17 mouse cellular contexts compared by ENCODE assay signal in genomic region chr9:91073366-91074174, GRCm38 (mm10).
DNase-seq lines count a peak whose midpoint lies in the region.
"Had no signal": no experiment of that assay in that cellular context is flagged by ENCODE, and none has a peak within 500 bp of the region (broad histone marks: within the 10 kb centered on the region; RNA-seq: fewer than 3 reads in every experiment).

No protein-coding gene starts in this region.

- intact Hi-C loops in left cerebral cortex, postnatal 36 days (cut with DNase I): loop anchor here (10.0 kb wide), 1 partner anchor 869 kb away; no protein-coding TSS in a partner anchor
- intact Hi-C loops in gastrocnemius, postnatal 36 days (cut with DNase I): no loop called here

- peak; percentile 2 to 10 for DNase-seq in left cerebral cortex, adult 18-20 months (ENCODE audit: low spot score in 2 of 2)
- no peak for DNase-seq in left cerebral cortex, postnatal 36 days (ENCODE audit: low spot score in 2 of 2)
- DNase-seq in right cerebral cortex, adult 18-20 months: peak; percentile 15
- no peak for DNase-seq in right cerebral cortex, postnatal 4 days
- DNase-seq in right cerebral cortex, adult 2 months (ENCODE audit: low spot score in 2 of 2): peak; percentile 32 to 46
- no peak for DNase-seq in gastrocnemius, postnatal 36 days
- DNase-seq in gastrocnemius, adult 8-10 months (ENCODE audit: low spot score in 2 of 2): no peak
- DNase-seq: adrenal gland, postnatal 10 days; cerebellum, adult 11-12 months; cerebellum, postnatal 25 days; forebrain, postnatal 0 days; gastrocnemius, postnatal 10 days; heart, adult 2 months; heart, postnatal 36 days; kidney, postnatal 36 days; liver, postnatal 0 days; thymus, postnatal 36 days had no signal

Comparison
In these comparisons a context has a peak if more than half of its experiments do, and no peak if none do; other contexts are left out.
1. DNase-seq: peak in left cerebral cortex, adult 18-20 months (2 of 2), right cerebral cortex, adult 18-20 months (single experiment) and right cerebral cortex, adult 2 months (2 of 2); none in left cerebral cortex, postnatal 36 days (0 of 2), right cerebral cortex, postnatal 4 days (single experiment), gastrocnemius, postnatal 36 days (0 of 2) and gastrocnemius, adult 8-10 months (0 of 2).